Mouse (Mus musculus): ENCODE measurements around the gene Camsap3.

DNA sequence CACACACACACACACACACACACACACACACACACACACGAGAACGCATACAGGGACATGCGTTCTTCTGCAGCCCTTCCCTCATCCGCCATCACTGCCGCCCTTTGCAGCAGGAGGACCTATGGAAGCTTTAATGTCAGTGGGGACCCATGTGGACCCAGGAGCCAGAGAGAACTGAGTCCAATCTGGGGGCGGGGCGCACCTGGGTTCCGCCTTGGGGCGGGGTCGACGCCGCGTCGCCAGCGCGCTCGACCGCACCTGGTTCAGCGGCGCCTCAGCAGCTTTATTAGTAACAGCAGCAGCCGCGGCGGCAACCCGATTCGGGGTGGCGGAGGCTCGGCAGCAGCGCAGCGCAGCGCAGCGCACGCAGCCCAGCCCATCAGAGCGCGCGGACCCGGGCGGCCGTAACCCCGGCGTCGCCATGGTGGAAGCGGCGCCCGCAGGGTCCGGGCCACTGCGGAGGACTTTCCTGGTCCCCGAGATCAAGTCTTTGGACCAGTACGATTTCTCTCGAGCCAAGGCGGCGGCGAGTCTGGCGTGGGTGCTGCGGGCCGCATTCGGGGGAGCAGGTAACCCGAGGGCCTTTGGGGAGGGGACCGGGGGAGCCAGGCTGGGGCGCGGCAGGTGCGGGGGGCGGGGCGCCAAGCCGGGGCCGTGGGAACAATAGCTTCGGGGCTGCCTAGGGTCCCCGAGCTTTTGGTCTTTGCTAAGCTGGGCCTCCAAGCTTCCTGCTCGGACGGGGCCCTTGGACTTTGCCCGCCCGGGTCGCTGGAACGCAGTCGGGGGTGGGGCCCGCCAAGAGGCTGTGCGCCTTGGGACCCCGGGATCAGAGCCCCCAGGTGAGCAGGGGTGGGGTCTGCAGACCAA is 531 bp downstream of the Camsap3 start:
- TF ChIP-seq CTCF (IDR thresholded peaks at IDR 0.05; ENCODE audit: extremely low read depth, insufficient read depth, insufficient read length, insufficient replicate concordance) (no peak), POLR2A (IDR thresholded peaks at IDR 0.05; ENCODE audit: low read depth, low read length) (no peak)

Data from spleen, adult 2 months (tissue).